Mouse (Mus musculus): ENCODE data around the gene Tnr. TPM values are rescaled to one million over a fixed set of nuclear protein-coding genes. Genes with fewer than 3 reads are reported as not detected.

Gene Tnr
- total RNA-seq (2015; ENCODE audit: low replicate concordance) (not detected in 2 replicates), total RNA-seq (2017; ENCODE audit: low replicate concordance) (not detected in 2 replicates)

- ATAC-seq (replicated peaks; ENCODE audit: low FRiP score, poor library complexity, severe bottlenecking): no peak
Measured at GRCm38 (mm10) chr1:159523578-159523977, at the start of gene Tnr. Gene Tnr (plus strand): TSS chr1:159523769.

- ATAC-seq (replicated peaks; ENCODE audit: low FRiP score, poor library complexity, severe bottlenecking): no peak
Measured at GRCm38 (mm10) chr1:159489853-159490435, 33.6 kb upstream of the Tnr start.

- ATAC-seq (replicated peaks; ENCODE audit: low FRiP score, poor library complexity, severe bottlenecking): no peak
Measured at GRCm38 (mm10) chr1:159492536-159492935, 31.0 kb upstream of the Tnr start.

GRCm38 (mm10) chr1:159493720-159494499 is 29.7 kb upstream of the Tnr start:
- no peak for ATAC-seq (replicated peaks; ENCODE audit: low FRiP score, poor library complexity, severe bottlenecking)

- ATAC-seq (replicated peaks; ENCODE audit: low FRiP score, poor library complexity, severe bottlenecking): no peak
Measured at GRCm38 (mm10) chr1:159498236-159498635, 25.3 kb upstream of the Tnr start.

- ATAC-seq (replicated peaks; ENCODE audit: low FRiP score, poor library complexity, severe bottlenecking): no peak
Measured at GRCm38 (mm10) chr1:159499806-159500460, 23.6 kb upstream of the Tnr start.

GRCm38 (mm10) chr1:159501911-159502310 is 21.7 kb upstream of the Tnr start:
- ATAC-seq (replicated peaks; ENCODE audit: low FRiP score, poor library complexity, severe bottlenecking): no peak

- ATAC-seq (replicated peaks; ENCODE audit: low FRiP score, poor library complexity, severe bottlenecking): no peak
Measured at GRCm38 (mm10) chr1:159510667-159511066, 12.9 kb upstream of the Tnr start.

GRCm38 (mm10) chr1:159517647-159518046 is 5.9 kb upstream of the Tnr start:
- no peak for ATAC-seq (replicated peaks; ENCODE audit: low FRiP score, poor library complexity, severe bottlenecking)

- no peak for ATAC-seq (replicated peaks; ENCODE audit: low FRiP score, poor library complexity, severe bottlenecking)
Measured at GRCm38 (mm10) chr1:159519206-159519605, 4.4 kb upstream of the Tnr start.

GRCm38 (mm10) chr1:159523069-159523468 is 500 bp upstream of the Tnr start:
- no peak for ATAC-seq (replicated peaks; ENCODE audit: low FRiP score, poor library complexity, severe bottlenecking)

GRCm38 (mm10) chr1:159524051-159524549 is 531 bp downstream of the Tnr start:
- ATAC-seq (replicated peaks; ENCODE audit: low FRiP score, poor library complexity, severe bottlenecking): no peak

GRCm38 (mm10) chr1:159532841-159533569 is 9.4 kb downstream of the Tnr start:
- ATAC-seq (replicated peaks; ENCODE audit: low FRiP score, poor library complexity, severe bottlenecking): no peak

GRCm38 (mm10) chr1:159535582-159535981 is 12.0 kb downstream of the Tnr start:
- no peak for ATAC-seq (replicated peaks; ENCODE audit: low FRiP score, poor library complexity, severe bottlenecking)

- ATAC-seq (replicated peaks; ENCODE audit: low FRiP score, poor library complexity, severe bottlenecking): no peak
Measured at GRCm38 (mm10) chr1:159537541-159537940, 14.0 kb downstream of the Tnr start.

GRCm38 (mm10) chr1:159538076-159538475 is 14.5 kb downstream of the Tnr start:
- ATAC-seq (replicated peaks; ENCODE audit: low FRiP score, poor library complexity, severe bottlenecking): no peak

GRCm38 (mm10) chr1:159545470-159546145 is 22.0 kb downstream of the Tnr start:
- no peak for ATAC-seq (replicated peaks; ENCODE audit: low FRiP score, poor library complexity, severe bottlenecking)

GRCm38 (mm10) chr1:159551036-159551435 is 27.5 kb downstream of the Tnr start:
- no peak for ATAC-seq (replicated peaks; ENCODE audit: low FRiP score, poor library complexity, severe bottlenecking)

GRCm38 (mm10) chr1:159551591-159552442 is 28.2 kb downstream of the Tnr start:
- ATAC-seq (replicated peaks; ENCODE audit: low FRiP score, poor library complexity, severe bottlenecking): no peak
